Mouse (Mus musculus) CH12.LX (cell line): ENCODE data around the gene Sesn2.

Source experiments
- CTCF ChIP-seq, 2 experiments: IDR thresholded peaks in 1 of 2; conservative IDR thresholded peaks in 1 of 2; 2 replicates each; pipeline ENCODE4 v1.5.1; 2011 to 2012; ENCODE audit warnings: low read depth in 2 of 2, low read length in 2 of 2, improper control_type of control experiment in 1 of 2, inconsistent platforms in 1 of 2, mild to moderate bottlenecking in 1 of 2, moderate library complexity in 1 of 2
- ELF1 ChIP-seq: IDR thresholded peaks from 2 replicates; pipeline ENCODE4 v1.6.1; 2014; ENCODE audit warnings: low read depth, mild to moderate bottlenecking, inconsistent platforms, low read length, improper control_type of control experiment
- EP300 ChIP-seq: IDR thresholded peaks from 2 replicates; pipeline ENCODE4 v1.6.1; 2011; ENCODE audit warnings: low read length, improper control_type of control experiment
- GABPA ChIP-seq: IDR thresholded peaks from 2 replicates; pipeline ENCODE4 v1.6.1; 2012; ENCODE audit warnings: low read depth, low read length, improper control_type of control experiment, inconsistent platforms; ENCODE audit not compliant: insufficient replicate concordance
- MAX ChIP-seq: IDR thresholded peaks from 2 replicates; pipeline ENCODE4 v1.6.1; 2011; ENCODE audit warnings: low read length, improper control_type of control experiment
- POLR2A ChIP-seq: IDR thresholded peaks from 2 replicates; pipeline ENCODE4 v1.6.1; 2011; ENCODE audit warnings: low read depth, mild to moderate bottlenecking, improper control_type of control experiment, low read length
- SIN3A ChIP-seq: IDR thresholded peaks from 2 replicates; pipeline ENCODE4 v1.6.1; 2012; ENCODE audit warnings: low read length, improper control_type of control experiment, inconsistent platforms
- TBP ChIP-seq: conservative IDR thresholded peaks from 2 replicates; pipeline ENCODE4 v1.6.1; 2011; ENCODE audit warnings: low read depth, low read length, improper control_type of control experiment
- TCF12 ChIP-seq: IDR thresholded peaks from 2 replicates; pipeline ENCODE4 v1.6.1; 2014; ENCODE audit warnings: low read depth, mild to moderate bottlenecking, inconsistent platforms, low read length, improper control_type of control experiment
- UBTF ChIP-seq: IDR thresholded peaks from 2 replicates; pipeline ENCODE4 v1.6.1; 2012; ENCODE audit warnings: low read depth, mild to moderate bottlenecking, inconsistent platforms, low read length, improper control_type of control experiment, moderate library complexity
- USF1 ChIP-seq: IDR thresholded peaks from 2 replicates; pipeline ENCODE4 v1.6.1; 2014; ENCODE audit warnings: low read depth, mild to moderate bottlenecking, inconsistent platforms, low read length, improper control_type of control experiment
- ZKSCAN1 ChIP-seq: IDR thresholded peaks from 2 replicates; pipeline ENCODE4 v1.6.1; 2012; ENCODE audit warnings: low read depth, inconsistent platforms, low read length, improper control_type of control experiment, borderline replicate concordance
- ZNF384 ChIP-seq: IDR thresholded peaks from 2 replicates; pipeline ENCODE4 v1.6.1; 2012; ENCODE audit warnings: low read depth, low read length, improper control_type of control experiment, inconsistent platforms

- TF ChIP-seq POLR2A (no peak), ZKSCAN1 (no peak), CTCF (conservative IDR thresholded peaks at IDR 0.05 in 1 of 2, IDR thresholded peaks at IDR 0.05 in 1 of 2; ENCODE audit: low read depth in 2 of 2, low read length in 2 of 2) (no peak), ZNF384 (no peak), ELF1 (no peak), TBP (no peak), TCF12 (no peak), MAX (no peak), GABPA (no peak), USF1 (no peak), UBTF (no peak), SIN3A (no peak), EP300 (no peak)
Observed at GRCm38 (mm10) chr4:132503344-132503743, 7.0 kb downstream of the Sesn2 start.
